Mouse (Mus musculus): Measurements from ENCODE around the gene Ppm1j. TPM values are rescaled to one million over a fixed set of nuclear protein-coding genes. Genes with fewer than 3 reads are reported as not detected.
"Not testable (repeated sequence)": the region's sequence is repeated elsewhere in the genome, so short reads cannot be mapped to it uniquely, and the experiment has no call there.

Gene Ppm1j
- 0.48 and 1.3 TPM in 2 replicates for polyA plus RNA-seq (2014; fragmentation: Nextera tagmentation; extraction: Ambion mirVana)

DNA sequence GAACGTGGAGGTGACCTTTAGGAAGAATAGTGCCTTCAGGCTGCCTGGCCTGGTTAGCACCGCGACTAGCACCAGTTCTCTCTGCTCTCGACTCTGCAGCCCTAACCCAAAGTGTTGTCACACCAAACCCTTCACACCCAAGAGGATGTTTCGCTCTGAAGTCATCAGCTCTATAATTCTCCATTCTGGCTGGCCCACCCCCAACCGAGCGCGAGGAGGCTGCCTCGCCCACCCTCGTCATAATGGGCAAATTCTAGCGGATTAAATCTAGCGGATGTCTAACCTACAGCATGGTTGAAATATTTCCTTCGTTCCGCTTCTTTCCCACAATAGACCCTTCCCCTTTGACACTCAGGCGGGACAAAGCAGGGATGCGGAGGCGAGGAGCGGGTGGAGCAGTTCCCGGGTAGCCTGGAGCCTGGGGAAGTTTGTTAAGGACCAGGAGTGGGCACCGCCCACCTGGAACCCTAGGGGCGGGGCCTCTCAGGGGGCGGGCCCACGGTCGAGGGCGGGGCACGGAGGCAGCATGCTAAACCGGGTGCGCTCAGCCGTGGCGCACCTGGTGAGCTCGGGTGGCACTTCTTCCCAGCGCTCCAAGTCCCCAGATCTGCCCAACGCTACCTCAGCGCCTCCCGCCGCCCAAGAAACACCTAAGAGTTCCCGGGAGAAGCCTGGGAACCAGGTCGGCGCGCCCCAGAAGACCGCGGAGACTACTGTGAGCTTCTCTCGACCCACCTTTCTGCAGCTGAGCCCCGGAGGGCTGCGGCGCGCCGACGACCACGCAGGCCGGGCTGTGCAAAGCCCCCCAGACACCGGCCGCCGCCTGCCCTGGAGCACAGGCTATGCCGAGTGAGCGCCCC, at the start of gene Ppm1j:
Gene Ppm1j (plus strand): TSS at position 496 of the 860 bp plus-strand sequence.
- peaks cover 6% of the 10 kb centered on the region for H3K4me1 ChIP-seq (replicated peaks; ENCODE audit: control insufficient read depth, insufficient read depth, low read length)
- H3K27ac ChIP-seq (ENCODE audit: low read depth, low read length), result no peak within 1 kb of the TSS
- peak within 1 kb of the TSS; percentile 40 for H3K4me3 ChIP-seq (ENCODE audit: low read depth, low read length)
- peaks cover 84% of the 10 kb centered on the region for H3K27me3 ChIP-seq (ENCODE audit: control insufficient read depth, insufficient read depth, low read length)
- no peaks in the 10 kb centered on the region for H3K36me3 ChIP-seq (ENCODE audit: control insufficient read depth, insufficient read depth, low read length)
- DNase-seq (ENCODE audit: low spot score), result peak; percentile 72
- peak within 1 kb of the TSS; percentile 87 for H3K4me2 ChIP-seq (replicated peaks; ENCODE audit: low read depth, low read length)
- ATAC-seq (ENCODE audit: low FRiP score), result peak; percentile 56
- under 1% methylated on average over 56 of the region's 56 CpGs for WGBS
- H3K9ac ChIP-seq (ENCODE audit: low read depth, low read length), result peak within 1 kb of the TSS; percentile 29; the same call in 1 of the 2 replicates
- H3K9me3 ChIP-seq (ENCODE audit: control insufficient read depth, low read length), result no peaks in the 10 kb centered on the region

DNA sequence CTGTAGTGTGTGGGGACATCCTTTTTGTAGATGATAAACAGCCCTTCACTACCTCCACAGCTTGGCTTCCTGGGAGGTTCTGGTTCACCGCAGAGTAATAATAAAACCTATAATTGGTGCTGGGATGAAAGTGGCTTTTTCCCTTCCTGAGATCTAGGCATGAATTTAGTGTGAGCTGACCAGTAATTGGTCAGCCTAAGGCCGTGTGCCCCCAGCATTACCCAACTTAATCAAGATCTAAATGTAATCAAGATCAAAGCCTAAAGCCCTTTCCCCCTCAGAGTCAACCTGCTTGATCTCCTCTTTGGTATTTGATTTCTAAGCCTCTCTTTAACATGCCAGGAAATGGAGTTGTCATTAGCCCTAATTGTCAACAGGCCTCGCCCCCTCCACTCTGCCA, 47.9 kb upstream of the Ppm1j start:
- WGBS, result 72% methylated on average over 3 of the region's 3 CpGs
- ATAC-seq (ENCODE audit: low FRiP score) (no peak), DNase-seq (ENCODE audit: low spot score) (no peak)
- no peak overlapping the region for H3K4me3 ChIP-seq (ENCODE audit: low read depth, low read length)
- H3K36me3 ChIP-seq (ENCODE audit: control insufficient read depth, insufficient read depth, low read length), result no peaks in the 10 kb centered on the region
- H3K4me2 ChIP-seq (replicated peaks; ENCODE audit: low read depth, low read length), result no peak overlapping the region
- no peaks in the 10 kb centered on the region for H3K27me3 ChIP-seq (ENCODE audit: control insufficient read depth, insufficient read depth, low read length)
- no peaks in the 10 kb centered on the region for H3K4me1 ChIP-seq (replicated peaks; ENCODE audit: control insufficient read depth, insufficient read depth, low read length)
- H3K27ac ChIP-seq (ENCODE audit: low read depth, low read length), result no peak overlapping the region
- no peaks in the 10 kb centered on the region for H3K9me3 ChIP-seq (ENCODE audit: control insufficient read depth, low read length)
- H3K9ac ChIP-seq (ENCODE audit: low read depth, low read length), result no peak overlapping the region

DNA sequence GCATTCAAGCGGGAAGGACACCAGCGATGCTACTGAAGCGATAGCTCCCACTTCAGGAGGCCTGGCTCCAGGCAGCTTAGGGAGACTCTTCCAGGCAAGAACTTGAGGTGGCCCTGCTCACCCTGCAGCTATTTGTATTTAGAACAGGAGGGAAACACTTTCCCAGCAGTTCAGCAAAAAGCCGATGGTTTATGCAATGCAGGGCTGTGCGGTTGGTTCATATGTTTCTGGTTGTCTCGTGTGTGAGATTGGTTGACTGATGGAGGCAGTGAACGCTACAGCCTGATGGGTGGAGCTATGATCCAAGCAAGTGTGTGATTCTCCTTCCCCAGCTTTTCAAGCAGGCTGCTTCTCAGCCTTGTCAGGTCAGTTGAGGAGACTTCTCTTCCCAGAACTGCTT, 46.2 kb upstream of the Ppm1j start:
- no peaks in the 10 kb centered on the region for H3K9me3 ChIP-seq (ENCODE audit: control insufficient read depth, low read length)
- 60% methylated on average over 7 of the region's 7 CpGs for WGBS
- no peaks in the 10 kb centered on the region for H3K27me3 ChIP-seq (ENCODE audit: control insufficient read depth, insufficient read depth, low read length)
- no peaks in the 10 kb centered on the region for H3K36me3 ChIP-seq (ENCODE audit: control insufficient read depth, insufficient read depth, low read length)
- no peak overlapping the region for H3K4me2 ChIP-seq (replicated peaks; ENCODE audit: low read depth, low read length)
- no peak overlapping the region for H3K27ac ChIP-seq (ENCODE audit: low read depth, low read length)
- DNase-seq (ENCODE audit: low spot score) (no peak), ATAC-seq (ENCODE audit: low FRiP score) (no peak)
- H3K4me3 ChIP-seq (ENCODE audit: low read depth, low read length), result no peak overlapping the region
- no peak overlapping the region for H3K9ac ChIP-seq (ENCODE audit: low read depth, low read length)
- H3K4me1 ChIP-seq (replicated peaks; ENCODE audit: control insufficient read depth, insufficient read depth, low read length), result no peaks in the 10 kb centered on the region

DNA sequence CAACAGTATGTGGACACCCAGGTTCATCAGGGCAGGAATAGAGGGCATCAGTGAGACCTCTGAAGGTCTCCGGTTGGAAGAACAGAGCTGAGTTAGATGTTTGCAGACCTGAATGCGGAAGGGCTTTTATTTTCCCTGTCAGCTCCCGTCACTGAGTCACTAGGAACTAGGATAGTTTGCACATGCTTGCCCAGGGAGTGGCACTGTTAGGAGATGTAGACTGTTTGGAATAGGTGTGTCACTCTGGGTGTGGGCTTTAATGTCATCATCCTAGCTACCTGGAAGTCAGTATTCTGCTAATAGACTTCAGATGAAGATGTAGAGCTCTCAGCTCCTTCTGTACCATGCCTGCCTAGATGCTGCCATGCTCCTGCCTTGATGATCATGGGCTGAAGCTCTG, 38.9 kb upstream of the Ppm1j start:
- Histone ChIP-seq H3K36me3 (ENCODE audit: control insufficient read depth, insufficient read depth, low read length) (no peaks in the 10 kb centered on the region), H3K9me3 (ENCODE audit: control insufficient read depth, low read length) (no peaks in the 10 kb centered on the region), H3K27ac (ENCODE audit: low read depth, low read length) (no peak overlapping the region), H3K27me3 (ENCODE audit: control insufficient read depth, insufficient read depth, low read length) (no peaks in the 10 kb centered on the region), H3K4me2 (replicated peaks; ENCODE audit: low read depth, low read length) (no peak overlapping the region), H3K9ac (ENCODE audit: low read depth, low read length) (no peak overlapping the region), H3K4me1 (replicated peaks; ENCODE audit: control insufficient read depth, insufficient read depth, low read length) (no peaks in the 10 kb centered on the region), H3K4me3 (ENCODE audit: low read depth, low read length) (no peak overlapping the region)
- ATAC-seq (ENCODE audit: low FRiP score), result no peak
- WGBS, result 95% methylated on average over 3 of the region's 3 CpGs
- no peak for DNase-seq (ENCODE audit: low spot score)

DNA sequence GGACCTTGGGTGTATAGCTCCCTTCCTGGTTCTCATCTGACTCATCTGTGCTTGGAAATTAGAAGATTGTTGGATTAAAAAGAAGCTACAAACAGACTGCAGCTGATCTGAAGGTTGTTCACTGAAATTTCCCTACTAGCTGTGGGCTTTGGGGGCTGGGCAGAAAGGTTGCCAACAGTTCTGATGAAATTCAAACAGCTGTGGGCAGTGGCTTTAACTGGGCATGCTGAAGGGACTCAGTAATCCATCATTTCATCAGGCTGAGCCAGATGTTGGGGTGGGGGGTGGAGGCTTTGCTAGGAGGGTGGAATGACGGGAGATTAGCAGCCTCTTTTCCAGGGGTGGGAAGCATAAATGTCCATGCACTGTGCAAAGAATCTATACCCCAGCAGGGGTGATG, 37.7 kb upstream of the Ppm1j start:
- H3K4me3 ChIP-seq (ENCODE audit: low read depth, low read length), result no peak overlapping the region
- H3K4me2 ChIP-seq (replicated peaks; ENCODE audit: low read depth, low read length), result no peak overlapping the region
- H3K9me3 ChIP-seq (ENCODE audit: control insufficient read depth, low read length), result no peaks in the 10 kb centered on the region
- 70% methylated on average over 1 of the region's 1 CpGs for WGBS
- H3K36me3 ChIP-seq (ENCODE audit: control insufficient read depth, insufficient read depth, low read length), result no peaks in the 10 kb centered on the region
- ATAC-seq (ENCODE audit: low FRiP score), result no peak
- H3K27me3 ChIP-seq (ENCODE audit: control insufficient read depth, insufficient read depth, low read length), result no peaks in the 10 kb centered on the region
- H3K27ac ChIP-seq (ENCODE audit: low read depth, low read length), result no peak overlapping the region
- H3K9ac ChIP-seq (ENCODE audit: low read depth, low read length), result no peak overlapping the region
- DNase-seq (ENCODE audit: low spot score), result no peak
- no peaks in the 10 kb centered on the region for H3K4me1 ChIP-seq (replicated peaks; ENCODE audit: control insufficient read depth, insufficient read depth, low read length)

DNA sequence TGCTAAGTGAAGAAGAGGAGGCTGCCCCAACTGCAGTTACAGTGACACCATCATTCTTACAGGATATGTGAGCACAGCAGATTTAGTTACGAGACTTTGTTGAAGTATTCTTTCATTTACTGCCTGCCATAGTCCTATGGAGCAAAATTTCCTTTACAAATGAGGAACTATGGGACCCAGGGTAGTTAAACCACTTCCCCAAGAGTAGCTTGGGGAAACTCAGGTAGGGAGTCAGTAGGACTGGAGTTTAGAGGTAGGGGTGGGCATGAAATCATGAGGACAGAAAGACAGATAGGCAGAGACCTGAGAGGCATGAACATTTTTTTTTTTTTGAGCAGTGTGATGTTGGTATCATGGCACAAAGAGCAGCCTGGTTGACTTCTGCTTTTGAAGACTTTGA, 37.0 kb upstream of the Ppm1j start:
- no peak for DNase-seq (ENCODE audit: low spot score)
- Histone ChIP-seq H3K27me3 (ENCODE audit: control insufficient read depth, insufficient read depth, low read length) (no peaks in the 10 kb centered on the region), H3K4me2 (replicated peaks; ENCODE audit: low read depth, low read length) (no peak overlapping the region), H3K4me1 (replicated peaks; ENCODE audit: control insufficient read depth, insufficient read depth, low read length) (no peaks in the 10 kb centered on the region), H3K9me3 (ENCODE audit: control insufficient read depth, low read length) (no peaks in the 10 kb centered on the region), H3K27ac (ENCODE audit: low read depth, low read length) (no peak overlapping the region), H3K9ac (ENCODE audit: low read depth, low read length) (no peak overlapping the region), H3K4me3 (ENCODE audit: low read depth, low read length) (no peak overlapping the region), H3K36me3 (ENCODE audit: control insufficient read depth, insufficient read depth, low read length) (no peaks in the 10 kb centered on the region)
- ATAC-seq (ENCODE audit: low FRiP score), result no peak
- 89% methylated on average over 1 of the region's 1 CpGs for WGBS

DNA sequence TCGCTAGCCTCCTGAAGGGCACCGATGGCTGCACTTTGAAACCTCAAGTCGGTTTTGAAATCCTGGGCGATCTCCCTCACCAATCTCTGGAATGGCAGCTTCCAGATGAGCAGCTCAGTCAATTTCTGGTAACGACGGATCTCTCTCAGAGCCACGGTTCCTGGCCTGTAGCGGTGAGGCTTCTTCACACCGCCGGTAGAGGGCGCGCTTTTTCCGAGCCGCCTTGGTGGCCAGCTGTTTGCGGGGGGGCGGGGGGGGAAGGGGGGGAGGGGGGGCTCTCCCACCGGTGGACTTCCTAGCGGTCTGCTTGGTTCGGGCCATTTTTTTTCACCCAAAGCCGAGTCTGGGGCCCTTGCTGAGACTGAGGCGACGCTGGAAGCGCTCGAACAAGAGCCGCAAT, 28.0 kb upstream of the Ppm1j start:
- H3K4me2 ChIP-seq (replicated peaks; ENCODE audit: low read depth, low read length); ATAC-seq (ENCODE audit: low FRiP score); H3K9me3 ChIP-seq (ENCODE audit: control insufficient read depth, low read length); H3K9ac ChIP-seq (ENCODE audit: low read depth, low read length); H3K4me1 ChIP-seq (replicated peaks; ENCODE audit: control insufficient read depth, insufficient read depth, low read length); H3K27ac ChIP-seq (ENCODE audit: low read depth, low read length); H3K27me3 ChIP-seq (ENCODE audit: control insufficient read depth, insufficient read depth, low read length); H3K36me3 ChIP-seq (ENCODE audit: control insufficient read depth, insufficient read depth, low read length); H3K4me3 ChIP-seq (ENCODE audit: low read depth, low read length): not testable (repeated sequence)
- WGBS, result 18% methylated on average over 19 of the region's 25 CpGs
- peak; percentile 49 for DNase-seq (ENCODE audit: low spot score)

DNA sequence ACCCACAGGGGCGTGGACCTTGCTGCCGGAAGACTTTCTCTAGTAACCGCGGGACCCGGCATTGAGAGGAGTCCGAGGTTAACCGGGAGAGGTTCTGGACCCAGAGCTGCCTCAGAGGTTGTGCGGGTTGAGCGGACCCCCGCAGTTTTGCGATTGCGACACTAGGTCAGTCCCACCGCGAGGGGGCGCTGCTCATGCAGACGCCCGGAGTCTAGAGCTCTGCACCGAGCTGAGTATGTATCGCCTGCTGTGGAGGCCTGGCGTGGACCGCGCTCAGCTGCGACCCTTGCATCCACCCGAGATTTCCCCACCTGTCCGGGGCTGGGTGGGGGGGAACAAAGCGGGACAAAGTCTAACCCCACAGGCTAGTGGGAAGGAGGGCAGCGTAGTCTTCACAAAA, 22.4 kb upstream of the Ppm1j start:
- peak overlapping the region; percentile 22 for H3K4me3 ChIP-seq (ENCODE audit: low read depth, low read length)
- no peaks in the 10 kb centered on the region for H3K9me3 ChIP-seq (ENCODE audit: control insufficient read depth, low read length)
- H3K9ac ChIP-seq (ENCODE audit: low read depth, low read length), result peak overlapping the region; percentile 44
- 2% methylated on average over 27 of the region's 27 CpGs for WGBS
- peak; percentile 93 for DNase-seq (ENCODE audit: low spot score)
- H3K4me2 ChIP-seq (replicated peaks; ENCODE audit: low read depth, low read length), result peak overlapping the region; percentile 44
- no peaks in the 10 kb centered on the region for H3K4me1 ChIP-seq (replicated peaks; ENCODE audit: control insufficient read depth, insufficient read depth, low read length)
- ATAC-seq (ENCODE audit: low FRiP score), result peak; percentile 77
- H3K27ac ChIP-seq (ENCODE audit: low read depth, low read length), result no peak overlapping the region
- peaks cover 8% of the 10 kb centered on the region for H3K27me3 ChIP-seq (ENCODE audit: control insufficient read depth, insufficient read depth, low read length)
- H3K36me3 ChIP-seq (ENCODE audit: control insufficient read depth, insufficient read depth, low read length), result no peaks in the 10 kb centered on the region

DNA sequence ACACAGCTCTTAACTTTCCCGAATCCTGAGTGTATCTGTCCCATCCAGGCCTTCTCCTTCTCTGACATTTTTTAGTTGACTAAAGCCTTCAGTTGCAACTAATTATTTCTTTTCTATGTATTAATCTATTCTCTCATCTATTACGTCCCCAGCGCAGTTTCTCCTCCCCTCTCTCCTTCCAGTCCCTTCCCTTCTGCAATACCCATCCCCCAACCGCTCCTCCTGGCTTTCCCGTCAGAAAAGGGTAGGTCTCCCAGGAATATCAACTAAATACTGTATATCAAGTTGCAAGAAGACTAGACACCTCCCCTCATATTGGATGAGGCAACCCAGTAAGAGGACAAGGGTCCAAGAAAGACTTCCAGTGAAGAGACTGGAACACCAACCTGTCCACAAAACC, 22.0 kb upstream of the Ppm1j start:
- no peaks in the 10 kb centered on the region for H3K9me3 ChIP-seq (ENCODE audit: control insufficient read depth, low read length)
- no peaks in the 10 kb centered on the region for H3K4me1 ChIP-seq (replicated peaks; ENCODE audit: control insufficient read depth, insufficient read depth, low read length)
- peak overlapping the region; percentile 44 for H3K4me2 ChIP-seq (replicated peaks; ENCODE audit: low read depth, low read length)
- peak overlapping the region; percentile 44 for H3K9ac ChIP-seq (ENCODE audit: low read depth, low read length)
- ATAC-seq (ENCODE audit: low FRiP score) (0 out of 2 replicates have a peak, but pooled peaks have one; percentile 38), DNase-seq (ENCODE audit: low spot score) (no peak)
- H3K4me3 ChIP-seq (ENCODE audit: low read depth, low read length), result peak overlapping the region; percentile 22
- H3K27ac ChIP-seq (ENCODE audit: low read depth, low read length), result no peak overlapping the region
- peaks cover 8% of the 10 kb centered on the region for H3K27me3 ChIP-seq (ENCODE audit: control insufficient read depth, insufficient read depth, low read length)
- H3K36me3 ChIP-seq (ENCODE audit: control insufficient read depth, insufficient read depth, low read length), result no peaks in the 10 kb centered on the region
- WGBS, result 8% methylated on average over 5 of the region's 5 CpGs

Data from hindbrain, embryonic 11.5 days (tissue).